Mouse (Mus musculus) left cerebral cortex, adult 11 months (tissue): ENCODE measurements at regions not wholly inside any gene's neighbourhood (a gene's known extent, or its start where the extent isn't known, plus 50 kb on each side); places are given as distances from the start of the nearest gene placed in this dataset.

Experiments
- DNase-seq: peaks from one replicate; pipeline ENCODE4 v3.0.0; 2022; ENCODE audit warnings: low spot score

DNA sequence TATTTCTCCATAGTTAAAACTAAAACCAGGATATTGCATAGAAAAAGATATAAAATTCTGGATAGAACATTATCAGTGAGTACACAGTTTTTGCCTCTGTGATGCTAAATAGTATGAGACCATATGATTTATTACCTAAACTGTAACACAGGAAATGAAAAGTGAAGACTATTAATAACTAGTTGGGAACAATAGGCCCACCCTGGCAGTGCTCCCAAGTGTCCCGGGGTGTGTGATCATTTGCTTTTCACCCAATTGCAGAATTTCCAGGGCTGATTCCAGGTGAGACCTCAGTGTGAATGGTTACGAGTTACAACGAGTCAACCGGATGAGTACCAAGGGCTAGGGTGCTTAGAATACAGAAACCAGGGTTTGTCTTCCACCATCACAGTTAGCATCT, 172.6 kb upstream of the Tars start:
- DNase-seq: no peak

- DNase-seq: no peak
Measured at GRCm38 (mm10) chr15:11565503-11566031, 166.1 kb upstream of the Tars start.

- DNase-seq: no peak
Measured at GRCm38 (mm10) chr15:11552568-11552967, 153.1 kb upstream of the Tars start.

DNA sequence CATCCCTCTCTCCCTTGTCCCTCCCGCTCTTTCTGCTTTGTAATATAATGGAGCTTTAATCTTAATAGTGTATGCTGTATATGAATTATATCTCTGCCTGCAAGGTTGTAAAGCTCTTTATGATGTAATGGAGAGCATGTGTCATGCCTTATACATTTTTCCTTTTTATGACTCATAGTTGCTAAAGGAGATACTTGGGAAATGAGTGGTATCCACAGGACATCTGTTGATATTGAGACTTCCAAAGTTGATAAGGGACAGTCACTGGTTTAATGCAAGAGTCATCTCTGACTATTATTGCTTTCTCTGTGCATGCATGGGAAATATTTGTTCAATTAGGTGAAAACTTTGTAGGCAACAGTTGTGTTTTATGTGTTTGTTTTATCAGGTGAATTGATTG, 152.6 kb upstream of the Tars start:
- DNase-seq: no peak

DNA sequence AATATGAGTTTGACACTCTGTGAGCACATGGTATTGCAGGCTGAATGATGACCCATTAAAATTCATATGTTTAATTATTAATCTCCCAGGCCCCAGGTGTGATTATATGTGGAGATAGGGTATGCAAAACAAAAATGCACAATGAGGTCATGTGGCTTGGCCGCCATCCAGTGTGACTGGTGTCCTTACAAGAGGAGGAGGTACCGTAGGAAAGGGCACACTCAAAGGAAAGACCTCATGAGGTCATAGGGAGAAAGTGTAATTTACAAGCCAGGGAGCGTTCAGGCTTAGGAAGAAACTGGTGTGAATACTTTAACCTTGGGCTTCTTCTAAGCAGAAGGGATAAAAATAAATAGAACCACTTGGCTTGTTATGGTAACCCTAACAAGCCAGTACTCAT, 140.0 kb upstream of the Tars start:
- no peak for DNase-seq

- no peak for DNase-seq
Measured at GRCm38 (mm10) chr15:11536076-11536620, 136.7 kb upstream of the Tars start.

DNA sequence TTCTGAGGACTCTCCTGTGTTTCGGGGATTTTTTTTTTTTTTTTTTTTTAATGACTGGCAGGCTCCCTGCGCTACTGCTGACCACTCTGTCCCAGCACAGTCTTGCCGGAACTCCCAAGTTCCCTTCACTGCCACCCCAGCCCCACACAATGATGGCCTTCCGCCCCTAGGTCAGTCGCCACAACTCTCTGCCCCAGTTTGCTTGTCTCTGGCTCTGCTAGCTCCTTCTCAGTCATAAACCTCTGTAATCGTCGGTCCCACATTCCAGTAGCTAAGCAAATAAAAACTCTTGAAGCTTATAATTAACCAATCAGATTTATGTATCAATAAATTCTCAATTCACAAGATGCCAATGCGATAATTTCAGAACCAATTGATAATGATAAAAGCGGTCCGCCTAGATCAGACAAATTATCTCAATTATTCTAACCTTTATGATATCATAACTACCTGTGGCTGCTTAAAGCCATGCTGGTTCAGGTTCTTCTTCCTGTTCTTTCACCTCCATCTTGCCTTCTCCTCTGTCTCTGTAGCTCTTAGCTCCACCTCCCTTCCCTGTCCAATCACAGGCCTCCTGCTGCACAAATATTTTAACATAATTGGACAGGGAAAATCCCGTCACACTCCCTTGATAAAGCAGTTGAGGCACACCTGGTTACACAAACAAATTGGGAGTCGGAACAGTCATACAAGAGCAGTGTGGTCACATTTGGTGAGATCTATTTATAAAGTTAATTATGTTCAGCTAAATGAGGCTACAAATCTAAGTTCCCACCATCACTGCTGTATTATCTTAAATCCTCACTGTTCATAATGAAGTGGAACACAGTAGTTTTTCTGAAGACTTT, 135.2 kb upstream of the Tars start:
- no peak for DNase-seq

DNA sequence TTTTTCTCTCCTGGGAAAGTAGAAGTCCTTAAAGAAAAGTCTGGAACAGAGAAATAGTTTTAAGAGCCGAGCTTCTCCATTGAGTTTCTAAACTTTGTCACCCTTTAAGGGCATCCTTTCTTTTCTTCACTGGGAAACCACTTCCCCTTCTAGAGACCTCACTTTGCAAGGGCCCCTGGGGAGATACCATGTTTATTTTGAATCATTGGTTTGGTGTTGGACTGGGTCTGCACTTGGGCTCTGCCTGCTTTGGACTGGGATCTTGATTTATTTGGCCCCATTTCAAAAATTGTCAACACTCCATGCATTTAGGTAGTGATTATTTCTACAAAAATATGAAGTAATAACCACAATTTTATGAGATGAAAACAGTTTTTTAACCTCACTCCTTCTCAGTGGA, 134.2 kb upstream of the Tars start:
- DNase-seq: no peak

DNA sequence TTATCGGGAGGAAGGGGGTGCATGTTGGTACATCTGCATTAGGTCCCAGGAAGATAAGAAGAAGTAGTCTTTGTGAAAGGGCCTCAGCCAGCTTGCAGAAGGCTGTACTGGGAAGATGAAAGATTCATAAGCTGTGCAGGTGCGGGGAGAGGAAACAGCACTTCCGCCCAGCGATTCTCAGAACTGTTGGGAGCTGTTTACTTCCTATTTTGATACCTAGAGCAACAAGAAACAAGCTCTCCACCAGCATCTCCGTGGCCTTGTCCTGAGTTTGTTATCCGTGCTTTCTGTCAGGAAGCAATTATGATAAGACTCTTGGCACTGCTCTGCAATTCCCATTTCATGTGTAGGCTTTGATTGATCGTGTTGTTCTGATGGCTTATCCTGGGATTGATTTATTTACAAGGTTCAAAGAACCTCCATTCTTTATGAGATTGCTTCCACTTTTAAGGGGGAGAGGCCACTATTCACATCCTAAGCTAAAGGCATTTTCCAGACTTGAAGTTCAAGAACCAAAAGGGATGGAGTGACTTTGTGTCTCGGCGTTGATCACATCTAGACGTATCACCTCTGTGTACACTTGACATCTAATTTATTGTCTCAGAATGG, 133.6 kb upstream of the Tars start:
- DNase-seq: no peak

GRCm38 (mm10) chr15:11532536-11532935, 133.1 kb upstream of the Tars start:
- DNase-seq: no peak

DNA sequence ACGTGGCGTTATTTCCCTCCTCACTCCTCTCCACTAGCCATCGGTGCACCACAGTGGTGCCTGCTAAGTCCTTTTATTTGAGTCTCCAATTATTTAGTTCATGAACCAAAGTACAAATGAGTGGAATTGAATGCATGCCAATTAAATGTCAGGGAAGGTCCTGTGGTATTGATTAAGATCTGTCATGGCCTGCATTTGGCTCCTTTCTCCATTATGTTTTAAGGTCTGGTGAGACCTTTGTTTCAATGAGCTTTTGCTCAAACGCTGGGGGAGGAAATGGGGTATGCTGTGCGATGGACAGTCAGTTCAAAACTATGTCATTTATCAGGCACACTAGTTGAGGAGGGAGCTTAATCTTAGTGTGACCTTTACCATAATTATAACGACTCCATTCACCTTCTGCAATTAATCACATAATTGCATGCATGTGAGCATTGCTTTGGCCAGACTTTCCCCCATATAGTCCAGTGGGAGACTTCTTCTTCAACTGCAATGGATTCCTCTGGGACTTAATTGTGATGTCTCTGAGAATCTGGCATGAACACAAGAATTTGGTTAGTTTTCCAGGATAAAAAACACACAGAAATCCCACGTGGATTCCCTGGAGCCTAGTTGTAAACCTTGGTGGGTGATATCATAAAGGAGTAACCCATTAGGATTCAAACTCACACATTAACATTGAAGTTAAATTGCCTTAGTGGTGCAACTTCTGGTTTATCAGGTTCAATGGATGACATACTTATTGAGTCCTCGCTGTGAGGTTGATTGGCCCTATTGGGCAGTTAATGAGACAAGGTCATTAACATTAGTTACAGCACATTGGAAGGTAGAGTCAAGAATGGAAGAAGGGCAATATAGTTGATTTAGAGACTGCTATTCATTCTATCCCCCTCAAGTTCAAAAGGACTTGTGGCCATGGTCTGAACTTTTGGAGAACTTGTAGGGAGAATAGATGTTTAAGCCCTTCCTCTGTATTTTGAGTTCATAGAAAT, 130.7 kb upstream of the Tars start:
- DNase-seq: no peak

DNA sequence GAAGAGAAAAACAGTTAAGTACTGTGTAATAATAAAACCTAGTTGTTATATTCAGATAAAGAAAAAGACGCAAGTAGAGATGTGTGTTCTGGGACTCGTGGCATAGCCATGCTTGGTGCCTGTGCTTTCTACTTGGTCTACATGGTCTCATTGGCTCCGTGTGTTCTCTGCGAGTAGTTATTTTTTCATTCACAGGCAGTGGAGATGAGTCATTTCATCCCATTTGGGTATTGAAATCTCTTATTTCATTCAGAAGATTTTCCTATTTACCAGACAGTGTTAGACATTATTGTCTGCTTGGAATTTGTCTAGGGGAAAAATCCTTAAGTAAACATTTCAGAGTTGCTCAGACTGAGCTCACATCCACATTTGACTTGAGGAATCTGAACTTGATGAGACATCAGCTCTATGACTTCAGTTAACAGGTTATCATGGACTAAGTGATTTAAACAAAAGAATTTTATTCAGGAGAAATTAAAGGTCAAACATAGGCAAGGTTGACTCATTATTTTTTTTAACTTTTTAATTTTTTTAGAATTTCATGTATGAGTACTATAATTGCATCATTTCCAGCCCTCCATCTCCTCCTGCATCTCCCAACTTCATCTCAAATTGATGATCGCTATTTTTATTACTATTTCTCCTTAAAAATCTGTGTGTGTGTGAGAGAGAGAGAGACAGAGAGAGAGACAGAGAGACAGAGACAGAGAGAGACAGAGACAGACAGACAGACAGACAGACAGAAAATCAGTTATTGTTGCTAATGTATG, 125.1 kb upstream of the Tars start:
- DNase-seq: no peak

GRCm38 (mm10) chr15:11518565-11518964, 119.1 kb upstream of the Tars start:
- DNase-seq: no peak

- no peak for DNase-seq
Measured at GRCm38 (mm10) chr15:11517892-11518291, 118.4 kb upstream of the Tars start.

GRCm38 (mm10) chr15:11505076-11505639, 105.7 kb upstream of the Tars start:
- no peak for DNase-seq

DNA sequence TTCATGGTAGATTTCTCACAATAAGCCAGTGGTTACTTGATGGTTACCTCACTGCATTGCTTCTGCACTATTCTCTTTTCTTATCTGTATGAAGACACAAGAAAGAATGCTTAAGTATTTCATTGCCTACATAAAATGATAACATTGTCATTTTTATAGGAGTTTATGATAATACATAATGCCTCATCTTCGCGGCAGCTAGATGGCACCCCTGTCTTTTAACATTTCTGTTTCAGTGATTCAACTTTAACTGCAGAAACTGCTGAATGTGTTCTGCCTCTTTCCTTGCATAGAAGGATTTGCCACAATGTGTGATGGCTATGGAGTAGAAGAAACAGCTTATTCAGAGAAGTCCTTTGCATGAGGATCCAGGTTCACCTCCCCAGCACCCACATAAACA, 97.0 kb upstream of the Tars start:
- no peak for DNase-seq

- DNase-seq: no peak
Measured at GRCm38 (mm10) chr15:11489116-11489515, 89.7 kb upstream of the Tars start.

GRCm38 (mm10) chr15:11487268-11487783, 87.9 kb upstream of the Tars start:
- DNase-seq: no peak

DNA sequence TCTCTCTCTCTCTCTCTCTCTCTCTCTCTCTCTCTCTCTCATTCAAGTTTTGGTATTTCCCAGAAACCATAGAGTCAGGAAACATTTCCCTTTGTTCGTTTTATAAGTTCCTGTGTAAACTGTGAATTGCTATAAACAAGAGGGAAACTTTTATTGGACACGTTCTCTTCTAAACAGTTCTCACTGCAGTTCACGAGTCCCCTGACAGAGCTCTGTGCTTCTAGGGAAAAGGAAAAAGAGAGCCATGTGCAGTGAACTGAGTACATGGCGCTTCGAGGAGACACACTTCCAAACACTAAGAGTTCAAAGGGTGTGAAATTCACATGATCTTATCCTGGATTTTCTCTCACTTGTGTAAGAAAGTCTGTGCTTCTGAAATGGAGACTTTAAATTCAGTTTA, 84.5 kb upstream of the Tars start:
- DNase-seq: no peak

DNA sequence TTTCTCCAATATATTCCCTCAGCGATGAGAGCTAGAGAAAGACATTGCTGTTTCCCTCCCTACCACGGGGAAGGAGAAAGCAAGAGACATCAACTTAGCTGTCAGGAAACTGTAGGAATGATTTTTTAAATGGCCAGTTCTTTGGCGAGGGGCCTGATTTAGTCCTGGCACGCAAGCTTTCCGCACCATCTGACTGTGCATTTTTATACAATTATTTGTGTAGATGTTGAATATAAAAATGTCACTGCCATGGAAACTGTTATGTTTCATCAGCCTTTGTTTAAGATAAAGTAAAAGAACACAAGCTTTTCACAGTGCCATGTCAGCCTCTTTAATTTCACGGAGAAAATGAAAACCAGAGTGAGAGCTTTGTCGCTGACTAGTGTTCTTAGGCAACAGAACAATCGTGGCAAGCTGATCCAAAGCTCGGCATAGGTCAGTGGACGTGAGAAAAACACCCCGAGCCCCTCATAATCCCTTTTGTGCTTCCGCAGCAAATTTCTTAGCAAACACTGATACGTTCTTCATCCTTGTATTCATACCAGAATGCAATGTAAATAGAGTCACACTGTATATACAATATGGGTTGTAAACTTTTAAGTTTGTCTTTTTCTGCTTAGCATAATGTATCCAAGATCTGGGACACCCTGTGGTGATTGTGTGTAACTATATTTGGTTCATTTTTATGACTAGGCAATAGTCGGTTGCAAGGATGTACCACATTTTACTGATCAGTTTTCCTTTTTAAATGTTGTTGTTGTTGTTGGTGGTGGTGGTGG, 79.9 kb upstream of the Tars start:
- DNase-seq: no peak
